Mouse (Mus musculus) lung, embryonic 15.5 days (tissue): ENCODE measurements around the gene Trmt1. TPM values are rescaled to one million over a fixed set of nuclear protein-coding genes. Genes with fewer than 3 reads are reported as not detected.

Experiments
- ATAC-seq: fragments of 200-750 bp; cut with Nextera tagmentation; 2 replicates; pipeline ENCODE4 v1.8.0; 2017; ENCODE audit warnings: moderate number of reproducible peaks, borderline replicate concordance; ENCODE audit not compliant: low FRiP score, low TSS enrichment; ENCODE audit errors: extremely low read depth
- H3K27ac ChIP-seq: fragments of 300-500 bp; sonication (generic); 2 replicates; pipeline ENCODE4 v1.5.1; 2015; ENCODE audit warnings: moderate library complexity, mild to moderate bottlenecking, inconsistent platforms
- H3K27me3 ChIP-seq: fragments of 300-500 bp; sonication (generic); 2 replicates; pipeline ENCODE4 v1.6.1; 2015; ENCODE audit warnings: inconsistent platforms
- H3K36me3 ChIP-seq: fragments of 300-500 bp; sonication (generic); 2 replicates; pipeline ENCODE4 v1.6.1; 2015; ENCODE audit warnings: inconsistent platforms
- H3K4me1 ChIP-seq: fragments of 300-500 bp; sonication (generic); 2 replicates; pipeline ENCODE4 v1.6.1; 2015; ENCODE audit warnings: inconsistent platforms
- H3K4me2 ChIP-seq: fragments of 300-500 bp; sonication (generic); 2 replicates; pipeline ENCODE4 v1.6.1; 2015; ENCODE audit warnings: inconsistent platforms, mild to moderate bottlenecking, moderate library complexity
- H3K4me3 ChIP-seq: fragments of 300-500 bp; sonication (generic); 2 replicates; pipeline ENCODE4 v1.5.1; 2015; ENCODE audit warnings: mild to moderate bottlenecking, inconsistent platforms
- H3K9ac ChIP-seq: fragments of 300-500 bp; sonication (generic); 2 replicates; pipeline ENCODE4 v1.6.1; 2015; ENCODE audit warnings: inconsistent platforms
- H3K9me3 ChIP-seq: fragments of 300-500 bp; sonication (generic); 2 replicates; pipeline ENCODE4 v1.6.1; 2016; ENCODE audit warnings: inconsistent platforms
- WGBS: fragments of 180-500 bp; shearing (Covaris S2); methylation state at CpG from one replicate; pipeline ENCODE4 v1.1.7; 2015; 5-methylcytosine and 5-hydroxymethylcytosine counted together
- polyA plus RNA-seq: library from polyadenylated mRNA; unstranded; fragments of >200 nt; fragmentation: Nextera tagmentation; extraction: Ambion mirVana; gene quantifications from 2 replicates; pipeline ENCODE4 v1.2.1, GENCODE M21; 2015

Gene Trmt1
- polyA plus RNA-seq, 1 experiment from 2014 or later, result 58.4 TPM

DNA sequence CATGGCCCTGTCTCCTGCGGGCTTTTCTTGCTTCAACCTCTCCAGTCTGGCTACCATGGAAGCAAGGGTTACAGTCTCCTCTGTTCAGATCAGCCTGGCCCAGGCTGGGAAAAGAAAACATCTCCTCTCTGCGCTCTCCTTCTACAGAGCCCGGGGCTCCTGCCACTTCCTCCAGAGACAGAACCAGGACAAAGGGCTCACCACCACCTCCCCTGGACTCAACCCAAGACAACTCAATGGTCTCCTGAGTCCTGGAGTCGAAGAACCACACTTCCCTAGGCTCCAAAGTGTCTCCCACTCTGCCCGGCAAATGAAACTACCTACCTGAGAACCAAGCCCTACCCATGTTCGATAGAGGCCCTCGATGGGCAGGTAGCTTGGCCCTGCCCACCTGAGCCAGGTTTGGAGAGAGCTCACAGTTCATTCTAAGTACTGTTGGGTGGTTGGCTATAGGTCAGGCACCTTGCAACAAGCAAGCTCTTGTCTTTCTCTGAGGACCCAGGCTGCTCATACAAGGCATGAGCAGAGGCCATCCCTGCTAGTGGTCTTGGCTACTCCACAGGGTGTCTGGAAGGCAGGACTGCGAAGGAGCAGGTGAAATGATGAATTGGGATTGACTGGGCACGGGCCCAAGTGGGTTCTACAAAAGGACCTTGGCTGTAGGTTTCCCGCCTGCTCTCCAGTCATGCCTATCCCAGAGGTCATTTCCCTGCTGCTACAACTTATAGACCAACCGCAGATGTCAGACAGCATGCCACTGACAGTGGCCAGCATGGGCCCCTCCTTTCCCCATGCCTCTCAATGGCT is 45.5 kb downstream of the Trmt1 start:
- no peak for ATAC-seq
- H3K9me3 ChIP-seq, result no peaks in the 10 kb centered on the region
- peaks cover 86% of the 10 kb centered on the region for H3K4me1 ChIP-seq
- H3K9ac ChIP-seq, result no peak overlapping the region
- H3K4me3 ChIP-seq, result no peak overlapping the region
- 41% methylated on average over 11 of the region's 11 CpGs for WGBS
- H3K4me2 ChIP-seq, result peak overlapping the region; percentile 2; the same call in 1 of the 2 replicates
- peaks cover 4% of the 10 kb centered on the region; the same call in 1 of the 2 replicates for H3K36me3 ChIP-seq
- H3K27me3 ChIP-seq, result no peaks in the 10 kb centered on the region
- peak overlapping the region; percentile 76 for H3K27ac ChIP-seq

DNA sequence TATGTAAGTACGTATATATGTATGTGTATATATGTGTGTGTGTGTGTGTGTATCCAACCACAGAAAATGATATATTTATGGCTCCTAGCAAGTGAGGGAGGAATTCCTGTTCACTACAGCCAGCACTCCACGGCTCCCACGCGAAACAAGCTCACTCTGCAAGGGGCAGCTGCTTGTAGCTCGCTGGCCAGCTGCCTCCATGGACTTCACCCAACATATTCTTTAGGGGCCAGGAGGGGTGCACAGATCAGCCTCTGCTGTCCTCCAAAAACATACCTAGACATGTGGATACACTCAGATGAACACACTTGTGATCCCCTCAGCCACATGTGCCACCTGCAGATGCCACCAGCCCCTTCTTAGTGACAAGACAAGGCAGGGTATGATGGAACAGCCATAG is 46.4 kb downstream of the Trmt1 start:
- no peak for ATAC-seq
- Histone ChIP-seq H3K4me1 (peaks cover 80% of the 10 kb centered on the region), H3K4me2 (no peak overlapping the region), H3K27me3 (no peaks in the 10 kb centered on the region), H3K4me3 (no peak overlapping the region), H3K9ac (no peak overlapping the region), H3K36me3 (no peaks in the 10 kb centered on the region), H3K9me3 (no peaks in the 10 kb centered on the region), H3K27ac (peak overlapping the region; percentile 76)
- WGBS, result 41% methylated on average over 5 of the region's 5 CpGs

GRCm38 (mm10) chr8:84732996-84733395 is 46.9 kb downstream of the Trmt1 start:
- H3K4me1 ChIP-seq, result peaks cover 80% of the 10 kb centered on the region
- H3K9me3 ChIP-seq, result no peaks in the 10 kb centered on the region
- 35% methylated on average over 6 of the region's 6 CpGs for WGBS
- no peaks in the 10 kb centered on the region for H3K36me3 ChIP-seq
- H3K9ac ChIP-seq, result no peak overlapping the region
- no peak for ATAC-seq
- no peaks in the 10 kb centered on the region for H3K27me3 ChIP-seq
- H3K4me3 ChIP-seq, result no peak overlapping the region
- no peak overlapping the region for H3K4me2 ChIP-seq
- H3K27ac ChIP-seq, result peak overlapping the region; percentile 76

- H3K9ac ChIP-seq, result no peak overlapping the region
- H3K4me2 ChIP-seq, result no peak overlapping the region
- no peaks in the 10 kb centered on the region for H3K27me3 ChIP-seq
- peaks cover 80% of the 10 kb centered on the region for H3K4me1 ChIP-seq
- no peak overlapping the region for H3K4me3 ChIP-seq
- 85% methylated on average over 6 of the region's 6 CpGs for WGBS
- H3K9me3 ChIP-seq, result no peaks in the 10 kb centered on the region
- no peak for ATAC-seq
- H3K27ac ChIP-seq, result no peak overlapping the region
- no peaks in the 10 kb centered on the region for H3K36me3 ChIP-seq
Observed at GRCm38 (mm10) chr8:84733959-84734358, 47.9 kb downstream of the Trmt1 start.

DNA sequence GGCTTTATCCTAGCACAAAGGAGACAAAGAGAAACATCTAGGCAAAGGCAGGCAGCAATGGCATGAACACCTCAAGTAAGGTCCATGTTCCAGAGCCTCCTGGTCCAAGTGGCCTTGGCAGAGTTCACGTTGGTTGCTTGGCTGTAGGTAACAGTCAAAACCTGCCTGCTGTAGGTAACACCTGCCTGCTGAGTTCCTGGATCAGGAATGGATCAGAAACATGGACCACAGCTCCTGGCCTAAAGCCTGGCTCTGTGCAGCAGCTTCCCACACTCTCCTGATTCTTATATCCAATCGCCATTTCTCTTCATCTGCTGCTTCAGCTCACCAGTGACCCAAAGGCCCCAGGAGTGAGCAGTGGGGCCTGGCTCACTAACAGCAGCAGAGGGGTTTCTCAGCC is 48.6 kb downstream of the Trmt1 start:
- no peak overlapping the region for H3K27ac ChIP-seq
- H3K27me3 ChIP-seq, result no peaks in the 10 kb centered on the region
- 78% methylated on average over 2 of the region's 2 CpGs for WGBS
- H3K9me3 ChIP-seq, result no peaks in the 10 kb centered on the region
- no peak for ATAC-seq
- H3K36me3 ChIP-seq, result no peaks in the 10 kb centered on the region
- H3K4me1 ChIP-seq, result peaks cover 79% of the 10 kb centered on the region
- H3K4me3 ChIP-seq, result no peak overlapping the region
- H3K4me2 ChIP-seq, result no peak overlapping the region
- H3K9ac ChIP-seq, result no peak overlapping the region

- Histone ChIP-seq H3K27me3 (no peaks in the 10 kb centered on the region), H3K4me1 (peaks cover 79% of the 10 kb centered on the region), H3K9ac (no peak overlapping the region), H3K4me3 (no peak overlapping the region), H3K9me3 (no peaks in the 10 kb centered on the region), H3K27ac (no peak overlapping the region), H3K36me3 (no peaks in the 10 kb centered on the region), H3K4me2 (no peak overlapping the region)
- 49% methylated on average over 2 of the region's 2 CpGs for WGBS
- no peak for ATAC-seq
Observed at GRCm38 (mm10) chr8:84735597-84735996, 49.5 kb downstream of the Trmt1 start.

- Histone ChIP-seq H3K4me3 (no peak overlapping the region), H3K9me3 (no peaks in the 10 kb centered on the region), H3K9ac (no peak overlapping the region), H3K4me2 (no peak overlapping the region), H3K27me3 (no peaks in the 10 kb centered on the region), H3K36me3 (no peaks in the 10 kb centered on the region), H3K4me1 (peaks cover 79% of the 10 kb centered on the region), H3K27ac (no peak overlapping the region)
- ATAC-seq, result no peak
- WGBS, result 88% methylated on average over 4 of the region's 4 CpGs
Observed at GRCm38 (mm10) chr8:84736521-84736920, 50.4 kb downstream of the Trmt1 start.

- no peak for ATAC-seq
- H3K27me3 ChIP-seq, result no peaks in the 10 kb centered on the region
- H3K9ac ChIP-seq, result peak overlapping the region; percentile 31; the same call in 1 of the 2 replicates
- 7% methylated on average over 16 of the region's 16 CpGs for WGBS
- H3K9me3 ChIP-seq, result no peaks in the 10 kb centered on the region
- H3K27ac ChIP-seq, result no peak overlapping the region
- no peaks in the 10 kb centered on the region for H3K36me3 ChIP-seq
- no peak overlapping the region for H3K4me2 ChIP-seq
- no peak overlapping the region for H3K4me3 ChIP-seq
- peaks cover 79% of the 10 kb centered on the region for H3K4me1 ChIP-seq
Observed at GRCm38 (mm10) chr8:84737608-84738007, 51.5 kb downstream of the Trmt1 start.

DNA sequence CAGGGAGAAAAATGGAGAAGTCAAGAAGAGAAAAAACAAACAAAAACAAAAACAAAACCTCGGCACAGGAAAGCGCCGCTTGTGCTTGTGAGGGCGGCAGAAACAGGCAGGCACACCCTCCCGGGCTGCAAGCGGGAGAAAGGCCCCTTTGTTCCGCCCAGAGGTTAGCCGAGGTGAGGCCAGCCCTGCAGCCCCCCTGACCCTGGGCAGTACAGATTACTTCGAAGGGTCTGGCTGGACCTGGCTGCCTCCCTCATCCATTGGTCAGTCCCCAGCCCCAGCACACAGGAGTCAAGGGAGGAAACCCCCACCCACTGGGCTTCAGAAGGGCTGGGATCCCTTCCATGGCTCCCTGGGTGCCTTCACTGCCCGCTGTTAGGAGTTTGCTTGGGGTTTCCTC is 52.2 kb downstream of the Trmt1 start:
- Histone ChIP-seq H3K9ac (no peak overlapping the region), H3K27ac (no peak overlapping the region; the same call in 1 of the 2 replicates), H3K4me2 (no peak overlapping the region), H3K4me1 (peaks cover 79% of the 10 kb centered on the region), H3K9me3 (no peaks in the 10 kb centered on the region), H3K36me3 (no peaks in the 10 kb centered on the region), H3K27me3 (no peaks in the 10 kb centered on the region), H3K4me3 (no peak overlapping the region)
- 35% methylated on average over 10 of the region's 10 CpGs for WGBS
- no peak for ATAC-seq

- no peak overlapping the region for H3K4me2 ChIP-seq
- peaks cover 79% of the 10 kb centered on the region for H3K4me1 ChIP-seq
- no peak overlapping the region for H3K9ac ChIP-seq
- H3K9me3 ChIP-seq, result no peaks in the 10 kb centered on the region
- H3K4me3 ChIP-seq, result no peak overlapping the region
- peak overlapping the region; percentile 56 for H3K27ac ChIP-seq
- H3K27me3 ChIP-seq, result no peaks in the 10 kb centered on the region
- ATAC-seq, result no peak
- no peaks in the 10 kb centered on the region for H3K36me3 ChIP-seq
- WGBS, result 57% methylated on average over 10 of the region's 10 CpGs
Observed at GRCm38 (mm10) chr8:84738715-84739400, 52.8 kb downstream of the Trmt1 start.

DNA sequence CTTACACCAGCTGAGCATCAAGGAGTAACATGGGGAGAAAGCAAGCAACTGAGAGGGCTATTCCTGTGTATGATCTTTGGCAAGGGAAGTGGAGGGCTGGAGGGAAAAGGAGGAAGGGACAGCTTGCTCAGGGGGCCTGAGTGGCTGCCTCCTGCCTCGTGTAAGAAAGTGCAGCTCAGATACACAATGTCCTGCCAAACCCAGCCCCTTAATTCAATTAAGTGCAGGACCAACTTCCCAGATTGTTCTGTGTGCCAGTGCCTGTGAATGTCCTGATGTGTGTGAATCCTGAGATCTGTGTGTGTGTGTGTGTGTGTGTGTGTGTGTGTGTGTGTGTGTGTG is 53.3 kb downstream of the Trmt1 start:
- Histone ChIP-seq H3K27ac (peak overlapping the region; percentile 56), H3K4me3 (no peak overlapping the region), H3K36me3 (no peaks in the 10 kb centered on the region), H3K4me1 (peaks cover 79% of the 10 kb centered on the region), H3K4me2 (no peak overlapping the region), H3K9me3 (no peaks in the 10 kb centered on the region), H3K9ac (no peak overlapping the region), H3K27me3 (no peaks in the 10 kb centered on the region)
- ATAC-seq, result no peak
- WGBS, result 0% methylated on average over 1 of the region's 1 CpGs
